Mouse (Mus musculus) v-Abl transformed pro-B cells (cell line): ENCODE results near the gene Tspan13.

ENCODE experiments used
- in situ Hi-C, 2 experiments: fragments of 400-800 bp; cut with MboI; formaldehyde crosslinking; loops; one replicate each; pipeline ENCODE4 v1.15.1; 2025; ENCODE audit not compliant: unreplicated experiment in 2 of 2

The Tspan13 gene

DNA sequence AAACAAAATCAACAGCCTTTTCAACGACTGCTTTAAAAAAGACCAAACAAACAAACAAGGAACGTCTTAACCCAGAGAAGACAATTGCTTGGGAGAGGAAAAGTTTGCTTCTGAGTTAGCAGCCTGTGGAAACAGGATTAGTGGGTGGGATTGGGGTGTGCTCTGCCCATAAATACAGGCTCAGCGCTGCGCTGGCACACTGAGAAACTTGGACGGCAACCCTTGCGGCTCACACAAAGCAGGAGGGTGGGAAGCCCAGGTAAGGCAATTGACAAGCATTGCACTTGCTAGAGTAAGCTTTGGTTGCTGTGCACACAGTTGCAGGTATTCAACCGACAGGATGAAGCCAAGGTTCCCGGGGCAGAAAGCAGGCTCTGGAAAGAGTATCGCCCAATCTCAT, 49.6 kb downstream of the Tspan13 start, which contains the start of gene Agr2:
Gene Agr2, plus strand, starts transcription at position 197 of the 400 bp plus-strand sequence.
- in situ Hi-C loops = loop anchor here in 1 of 2 experiments (10.0 kb wide), 1 partner anchor 102 kb away; no protein-coding TSS in a partner anchor

DNA sequence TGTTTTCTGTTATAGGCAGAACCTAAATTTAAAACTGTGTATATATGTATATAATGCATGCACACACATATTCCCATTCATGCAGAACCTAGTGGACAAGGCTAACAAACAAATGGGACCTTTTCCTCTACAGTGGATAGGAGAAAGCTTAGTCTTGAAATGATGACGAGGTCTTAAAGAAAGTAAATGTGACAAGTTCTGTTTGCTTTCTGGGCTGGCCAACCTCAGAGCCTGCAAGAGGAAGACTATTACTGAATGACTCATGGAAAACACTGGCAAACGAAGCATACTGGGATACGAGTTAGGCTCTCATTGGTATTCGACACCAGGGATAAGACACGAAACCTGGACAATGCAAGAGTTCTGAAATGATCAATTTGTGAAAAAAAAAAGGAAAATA, 57.6 kb downstream of the Tspan13 start:
- in situ Hi-C loops = no loop called here

DNA sequence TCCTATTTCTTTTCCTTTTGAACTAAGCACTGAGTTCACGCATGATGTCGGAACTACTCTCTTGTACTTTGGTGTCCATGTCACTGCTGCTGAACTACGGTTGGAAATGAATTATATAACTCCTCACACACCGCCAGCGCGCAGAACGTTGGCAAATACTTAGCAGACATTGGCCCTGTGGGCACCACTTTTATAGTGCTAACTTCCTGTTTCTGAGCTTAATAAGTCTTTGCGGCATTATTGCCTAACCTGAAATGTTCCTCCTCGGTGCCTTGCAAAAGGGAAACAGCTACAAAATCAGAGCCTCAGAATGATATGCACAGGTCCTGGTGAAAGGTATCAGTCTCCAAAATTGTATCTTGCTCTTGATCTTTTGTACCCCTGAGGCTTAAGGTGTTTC, 58.8 kb downstream of the Tspan13 start:
- in situ Hi-C loops = no loop called here

DNA sequence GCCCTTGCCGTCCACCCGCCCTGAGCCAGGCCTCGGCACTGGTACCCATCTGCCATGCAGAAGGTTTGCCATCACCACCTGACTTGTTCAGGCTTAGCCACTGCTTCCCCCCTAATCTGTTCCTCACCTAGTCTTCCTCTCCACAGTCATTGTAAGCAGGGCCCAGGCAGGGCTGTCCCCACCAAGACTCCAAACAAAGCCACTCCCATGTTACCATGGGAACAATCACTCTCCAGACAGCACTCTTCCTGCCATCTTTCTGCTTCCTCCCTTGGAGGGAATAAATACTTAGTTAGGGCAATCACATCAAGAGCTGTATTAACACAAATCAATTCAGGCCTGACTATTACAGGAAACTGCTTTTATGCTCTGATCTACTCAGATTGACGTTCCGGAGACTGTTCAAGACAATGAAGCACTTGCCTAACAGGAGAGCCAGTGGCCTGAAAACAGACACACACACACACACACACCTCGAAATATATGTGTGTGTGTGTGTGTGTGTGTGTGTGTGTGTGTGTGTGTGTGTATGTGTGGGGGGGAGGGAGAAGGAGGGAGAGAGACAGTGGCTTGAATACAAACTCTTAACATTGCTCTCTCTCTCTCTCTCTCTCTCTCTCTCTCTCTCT, 60.5 kb downstream of the Tspan13 start:
- in situ Hi-C loops = no loop called here

DNA sequence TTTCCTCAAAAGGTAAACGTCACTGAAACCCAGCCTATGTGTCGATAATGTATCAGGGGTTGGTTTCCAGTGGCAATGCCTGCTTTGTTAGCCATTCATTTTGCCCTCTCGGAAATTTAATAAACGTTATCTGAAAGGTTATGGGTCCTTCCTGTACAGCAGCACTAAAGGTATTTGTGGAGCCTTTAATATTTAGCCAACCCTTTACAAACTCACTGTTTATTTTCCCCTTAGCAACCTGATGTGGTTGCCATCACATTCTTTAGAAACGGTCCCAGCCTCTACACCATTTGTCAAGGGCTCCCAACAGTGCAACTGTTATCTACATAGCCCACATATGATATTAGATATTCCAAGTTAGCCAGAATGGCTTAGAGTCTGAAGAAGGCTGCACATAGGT, 62.7 kb downstream of the Tspan13 start:
- in situ Hi-C loops = no loop called here

DNA sequence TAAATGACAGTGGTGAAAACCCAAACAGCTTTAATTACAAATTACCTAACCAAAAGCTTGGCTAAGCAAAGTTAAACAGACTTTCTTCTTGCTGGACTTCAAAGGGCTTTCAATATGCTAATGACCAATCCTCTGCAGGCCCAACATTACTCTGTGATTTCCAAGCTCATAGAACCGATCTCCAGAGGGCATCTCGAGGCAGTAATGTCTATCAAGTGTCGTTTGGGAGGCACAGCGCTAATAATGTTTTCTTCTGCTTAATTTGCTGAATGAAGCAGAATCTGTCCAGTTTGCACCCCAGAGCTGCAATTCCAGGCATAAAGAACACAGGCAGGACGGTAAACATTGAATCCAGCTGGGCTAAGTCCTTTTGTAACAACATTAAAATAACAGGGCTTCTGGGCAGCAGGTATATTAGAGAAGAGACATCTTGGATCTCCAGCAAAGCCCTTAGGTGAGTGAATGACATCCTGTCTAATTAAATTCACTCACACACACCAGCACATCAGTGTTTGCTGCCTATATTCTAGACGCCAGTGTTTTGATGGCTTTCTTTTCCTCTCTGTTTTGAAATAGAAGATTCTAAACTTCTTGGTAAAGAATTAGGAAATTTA, 64.6 kb downstream of the Tspan13 start:
- in situ Hi-C loops = no loop called here

DNA sequence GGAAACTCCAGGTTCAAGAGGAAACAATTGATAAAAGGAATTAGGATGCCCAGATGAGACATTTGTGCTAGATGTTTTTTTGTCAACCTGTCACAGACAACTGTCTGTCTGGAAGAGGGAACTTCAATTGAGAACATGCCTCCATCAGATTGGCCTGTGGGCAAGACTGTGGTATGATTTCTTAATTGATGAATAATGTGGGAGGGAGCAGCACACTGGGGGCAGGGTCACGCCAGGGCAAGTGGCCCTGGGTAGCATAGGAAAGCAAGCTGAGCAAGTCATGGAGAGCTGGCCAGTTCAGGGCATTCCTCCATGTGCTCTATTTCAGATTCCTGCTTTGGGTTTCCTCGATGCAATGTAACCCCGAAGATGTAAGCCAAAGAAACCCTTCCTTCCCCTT, 66.4 kb downstream of the Tspan13 start:
- in situ Hi-C loops = no loop called here

DNA sequence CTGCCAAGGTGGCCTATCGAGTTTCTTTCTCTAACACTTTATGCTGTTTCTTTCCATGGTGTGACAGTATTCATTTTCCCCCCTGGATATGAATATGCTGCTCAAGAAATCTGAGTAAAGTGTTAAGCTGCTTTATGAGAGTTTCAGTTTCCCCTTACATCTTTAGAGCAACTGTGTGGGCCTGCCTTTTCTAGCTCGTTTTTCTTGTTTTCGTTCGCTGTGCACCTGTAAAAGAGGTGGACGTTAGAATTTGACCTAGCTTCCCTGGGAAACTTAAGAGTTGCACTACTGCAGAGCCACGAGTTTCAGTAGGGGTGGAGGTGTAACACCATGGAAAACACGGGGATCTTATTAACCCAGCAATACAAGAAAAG, 75.5 kb downstream of the Tspan13 start:
- in situ Hi-C loops = no loop called here

DNA sequence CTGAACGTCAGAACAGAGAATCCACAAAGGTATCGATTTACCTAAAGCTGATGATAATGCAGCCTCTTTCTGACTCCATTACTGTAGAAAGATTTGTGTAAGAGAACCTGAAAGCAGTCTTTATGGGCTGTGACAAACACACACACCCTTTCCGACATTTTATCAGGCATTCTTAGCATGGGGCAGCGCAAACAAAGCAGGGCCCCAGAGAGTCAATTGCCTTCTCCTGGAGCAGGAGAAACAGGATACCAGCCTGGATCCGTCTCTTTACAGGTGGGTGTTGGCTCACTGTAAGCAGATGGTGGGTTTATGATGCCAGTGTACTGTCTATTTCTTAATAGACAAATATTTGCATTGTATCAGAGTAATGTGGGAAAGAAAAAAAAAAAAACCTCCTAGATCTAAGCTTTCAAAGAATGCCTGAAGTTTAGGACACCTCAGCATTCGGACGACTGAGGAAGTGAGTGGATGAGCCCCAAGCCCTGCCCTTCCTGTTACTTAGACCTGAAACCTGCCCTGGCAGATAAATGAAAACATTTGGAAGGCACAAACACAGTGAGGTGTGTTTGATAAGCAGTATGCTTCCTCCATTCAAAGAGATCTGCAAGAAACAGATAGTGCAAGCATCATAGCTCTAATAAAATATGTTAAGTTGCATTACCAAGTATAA, 76.1 kb downstream of the Tspan13 start:
- in situ Hi-C loops = no loop called here
